ENCODE assay signal across 8 mouse cellular contexts in genomic region chr5:115010577-115011216, GRCm38 (mm10). TPM values are rescaled to one million over a fixed set of nuclear protein-coding genes. Genes with fewer than 3 reads are reported as not detected.
DNase-seq lines count a peak whose midpoint lies in the region; ATAC-seq lines count a peak whose summit lies in the region.

Gene Sppl3 (plus strand): TSS chr5:115011137.

- no peaks in the 10 kb centered on the region for H3K9me3 ChIP-seq in hindbrain, embryonic 15.5 days

- peak; percentile 87 for DNase-seq in R1 (ENCODE audit: low read depth, low spot score)
- DNase-seq in cerebellum, postnatal 25 days, result peak; percentile 98 to 99
- DNase-seq in frontal cortex, postnatal 36 days (ENCODE audit: low spot score in 2 of 2), result peak; percentile 88 to 94
- peak; percentile 83 for DNase-seq in left cerebral cortex, adult 11 months (ENCODE audit: low spot score)
- peak; percentile 96 to 97 for DNase-seq in lung, postnatal 4 days
- peak; percentile 92 for DNase-seq in retina, postnatal 7 days (ENCODE audit: low read depth, low spot score)
- peak; percentile 97 for DNase-seq in urinary bladder, adult 2 months (ENCODE audit: low spot score)

- peaks cover 40% of the 10 kb centered on the region for H3K4me1 ChIP-seq in hindbrain, embryonic 15.5 days (replicated peaks)

- H3K4me3 ChIP-seq in hindbrain, embryonic 15.5 days, result peak within 1 kb of the TSS; percentile 73

- no peaks in the 10 kb centered on the region for H3K36me3 ChIP-seq in hindbrain, embryonic 15.5 days

- peak within 1 kb of the TSS; percentile 93 for H3K9ac ChIP-seq in hindbrain, embryonic 15.5 days

- peak within 1 kb of the TSS; percentile 96 for H3K4me2 ChIP-seq in hindbrain, embryonic 15.5 days

- H3K27me3 ChIP-seq in hindbrain, embryonic 15.5 days, result no peaks in the 10 kb centered on the region

- peak; percentile 92 for ATAC-seq in hindbrain, embryonic 15.5 days (ENCODE audit: low FRiP score, low read depth)

- peak within 1 kb of the TSS; percentile 93 for H3K27ac ChIP-seq in hindbrain, embryonic 15.5 days (replicated peaks)

- WGBS in hindbrain, embryonic 15.5 days, result under 1% methylated on average over 42 of the region's 65 CpGs

RNA-seq across cellular contexts. Expression of gene Sppl3, which starts in this region (rescaled TPM):
- polyA plus RNA-seq in hindbrain, embryonic 15.5 days (2015; fragmentation: Nextera tagmentation; extraction: Ambion mirVana), result 43.9 and 46.1 TPM in 2 replicates
- 62.5 and 63.9 TPM in 2 replicates for polyA plus RNA-seq in urinary bladder, adult 2 months (2012; rRNA removed)

Comparison
In these comparisons a context has a peak if more than half of its experiments do, and no peak if none do; other contexts are left out.
1. Peak in every context shown above with its lines: DNase-seq, ATAC-seq, H3K4me3 ChIP-seq and H3K27ac ChIP-seq.